Mouse (Mus musculus) lung, postnatal 0 days (tissue): ENCODE data around the gene Dmrta2.

Experiments
- CTCF ChIP-seq: IDR thresholded peaks from 2 replicates; pipeline ENCODE4 v1.5.1; 2016; ENCODE audit warnings: antibody characterized with exemption, mild to moderate bottlenecking
- EP300 ChIP-seq: IDR thresholded peaks from 2 replicates; pipeline ENCODE4 v1.6.1; 2016; ENCODE audit warnings: antibody characterized with exemption, mild to moderate bottlenecking, control low read depth

DNA sequence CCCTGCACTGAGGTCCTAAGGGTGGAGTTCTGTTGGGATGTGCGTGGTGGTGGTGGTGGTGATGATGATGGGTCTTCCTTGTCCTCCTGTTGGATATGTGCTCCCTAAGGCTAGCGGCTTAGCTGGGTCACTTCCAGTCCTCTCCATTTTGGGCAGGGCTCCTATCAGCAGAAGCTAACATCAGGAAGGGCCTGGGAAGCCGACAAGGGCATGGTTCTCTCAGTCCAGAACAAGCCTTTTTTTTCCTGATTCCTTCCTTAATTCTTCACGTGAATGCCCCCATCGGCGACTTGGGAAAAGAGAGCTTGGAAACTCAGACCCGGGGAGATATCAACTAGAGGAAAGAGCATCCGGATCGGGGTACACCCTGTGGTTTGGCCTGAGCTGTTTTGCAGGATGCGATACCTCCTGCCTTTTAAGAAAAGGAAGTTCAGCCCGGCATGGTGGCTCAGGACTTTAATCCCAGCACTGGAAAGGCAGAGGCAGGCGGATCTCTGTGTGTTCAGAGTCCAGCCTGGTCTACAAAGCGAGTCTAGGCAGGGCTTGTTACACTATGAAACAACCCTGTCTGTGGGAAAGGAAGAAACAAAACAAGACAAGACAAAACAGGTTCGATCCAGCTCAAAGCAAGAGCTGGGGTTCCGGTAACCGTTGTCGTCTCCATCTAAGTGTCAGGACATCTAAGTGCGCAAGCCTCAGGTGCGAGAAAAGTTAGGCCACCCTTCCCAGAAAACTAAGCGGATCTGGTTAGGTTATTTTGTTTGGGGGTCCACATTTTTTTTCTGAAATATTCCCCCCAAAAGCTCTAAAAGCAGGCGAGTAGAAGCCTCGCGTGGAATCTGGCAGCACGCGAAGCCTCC is 2.2 kb upstream of the Dmrta2 start:
- no peak for TF ChIP-seq CTCF
- TF ChIP-seq EP300, result no peak
